8 mouse cellular contexts compared by ENCODE assay signal in genomic region chr11:107469523-107470371, GRCm38 (mm10). TPM values are rescaled to one million over a fixed set of nuclear protein-coding genes. Genes with fewer than 3 reads are reported as not detected.
DNase-seq lines count a peak whose midpoint lies in the region; ATAC-seq and TF ChIP-seq lines count a peak whose summit lies in the region.

No protein-coding gene starts in this region.

- peak overlapping the region; percentile 83 for H3K4me2 ChIP-seq in CH12.LX (ENCODE audit: insufficient read depth, low read depth, poor library complexity, severe bottlenecking)
- H3K4me2 ChIP-seq in forebrain, postnatal 0 days (ENCODE audit: low read depth), result peak overlapping the region; percentile 69
- H3K4me2 ChIP-seq in lung, embryonic 14.5 days, result peak overlapping the region; percentile 80

- ATAC-seq in forebrain, postnatal 0 days, result peak; percentile 30
- peak; percentile 42 for ATAC-seq in lung, embryonic 14.5 days (ENCODE audit: insufficient read depth)

- dilution Hi-C loops in CH12.LX (cut with MboI; ENCODE audit: extremely low pct_ligation_motif_present, extremely low pct_unique_long_range_greater_than_20kb, low sequenced_read_pairs), result no loop called here

- H3K36me3 ChIP-seq in CH12.LX (replicated peaks in 1 of 2; ENCODE audit: control insufficient read depth in 1 of 2, insufficient read depth in 1 of 2, low read length in 1 of 2), result no peaks in the 10 kb centered on the region
- no peaks in the 10 kb centered on the region for H3K36me3 ChIP-seq in forebrain, postnatal 0 days (ENCODE audit: insufficient read depth)
- H3K36me3 ChIP-seq in lung, embryonic 14.5 days (ENCODE audit: insufficient read depth), result no peaks in the 10 kb centered on the region
- H3K36me3 ChIP-seq in thymus, adult 2 months (ENCODE audit: control insufficient read depth, insufficient read depth, low read length), result no peaks in the 10 kb centered on the region

- peak overlapping the region; percentile 27 for H3K9ac ChIP-seq in CH12.LX (ENCODE audit: insufficient read depth, low read depth)
- peak overlapping the region; percentile 61 for H3K9ac ChIP-seq in forebrain, postnatal 0 days
- H3K9ac ChIP-seq in lung, embryonic 14.5 days, result peak overlapping the region; percentile 89

- TF ChIP-seq CTCF in CH12.LX (conservative IDR thresholded peaks at IDR 0.05 in 1 of 2, IDR thresholded peaks at IDR 0.05 in 1 of 2; ENCODE audit: low read depth in 2 of 2, low read length in 2 of 2), result peak in 1 of 2 experiments; percentile 7; a peak in 1 of 4 replicates
- peak; percentile 35; the same call in 1 of the 2 replicates for TF ChIP-seq CTCF in forebrain, postnatal 0 days (IDR thresholded peaks at IDR 0.05; ENCODE audit: low read depth)
- TF ChIP-seq CTCF in lung, embryonic 14.5 days (IDR thresholded peaks at IDR 0.05; ENCODE audit: low read depth), result no peak
- TF ChIP-seq CTCF in thymus, adult 2 months (IDR thresholded peaks at IDR 0.05; ENCODE audit: borderline replicate concordance, control insufficient read depth, extremely low read depth, insufficient read depth, low read length, poor library complexity), result no peak

- H3K79me2 ChIP-seq in CH12.LX (replicated peaks; ENCODE audit: control insufficient read depth, extremely low read depth, insufficient read depth, poor library complexity, severe bottlenecking), result no peaks in the 10 kb centered on the region

- no peaks in the 10 kb centered on the region for H3K9me3 ChIP-seq in CH12.LX (replicated peaks; ENCODE audit: low read length)
- no peaks in the 10 kb centered on the region for H3K9me3 ChIP-seq in forebrain, postnatal 0 days (ENCODE audit: low read length)
- H3K9me3 ChIP-seq in lung, embryonic 14.5 days (ENCODE audit: low read depth, low read length), result no peaks in the 10 kb centered on the region

- H3K27ac ChIP-seq in CH12.LX (ENCODE audit: insufficient read depth, low read depth), result no peak overlapping the region
- H3K27ac ChIP-seq in forebrain, postnatal 0 days (ENCODE audit: low read depth, low read length), result peak overlapping the region; percentile 88
- peak overlapping the region; percentile 96 for H3K27ac ChIP-seq in lung, embryonic 14.5 days (ENCODE audit: low read depth)
- H3K27ac ChIP-seq in thymus, adult 2 months (ENCODE audit: control insufficient read depth, insufficient read depth, low read length), result peak overlapping the region; percentile 77

- in situ Hi-C loops in CH12.LX (cut with MboI; ENCODE audit: low pct_ligation_motif_present, low pct_unique_long_range_greater_than_20kb, low sequenced_read_pairs), result loop anchor here (5.0 kb wide), 3 partner anchors 92 to 252 kb away; no protein-coding TSS in a partner anchor

- TF ChIP-seq RAD21 in CH12.LX (IDR thresholded peaks at IDR 0.05; ENCODE audit: low read depth, low read length), result no peak

- DNase-seq in CH12.LX (ENCODE audit: extremely low read depth), result peak; percentile 51
- peak; percentile 72 for DNase-seq in cerebellum, adult 11-12 months
- peak; percentile 66 for DNase-seq in forebrain, postnatal 0 days
- DNase-seq in heart, postnatal 36 days, result peak; percentile 67 to 80
- DNase-seq in layer of hippocampus, adult 8-10 months (ENCODE audit: low spot score in 2 of 2), result peak; percentile 39 to 40
- DNase-seq in lung, embryonic 14.5 days, result peak; percentile 70
- DNase-seq in ovary, adult 18-20 months (ENCODE audit: low spot score), result peak; percentile 31
- peak; percentile 72 for DNase-seq in thymus, adult 2 months

- H3K4me1 ChIP-seq in CH12.LX (ENCODE audit: control insufficient read depth in 1 of 2, insufficient read depth in 2 of 2), result peaks cover 3 to 23% of the 10 kb centered on the region in 2 experiments; a peak in 3 of 4 replicates
- H3K4me1 ChIP-seq in forebrain, postnatal 0 days (ENCODE audit: insufficient read depth), result peaks cover 11% of the 10 kb centered on the region
- peaks cover 5% of the 10 kb centered on the region; the same call in 1 of the 2 replicates for H3K4me1 ChIP-seq in lung, embryonic 14.5 days (ENCODE audit: insufficient read depth)
- H3K4me1 ChIP-seq in thymus, adult 2 months (replicated peaks; ENCODE audit: control insufficient read depth, insufficient read depth, low read length), result peaks cover 14% of the 10 kb centered on the region

- peak overlapping the region; percentile 67 to 81 (median 72) for H3K4me3 ChIP-seq in CH12.LX (replicated peaks in 1 of 3; ENCODE audit: low read depth in 2 of 3, low read length in 2 of 3, poor library complexity in 1 of 3)
- H3K4me3 ChIP-seq in forebrain, postnatal 0 days (ENCODE audit: low read depth, low read length), result peak overlapping the region; percentile 76
- H3K4me3 ChIP-seq in lung, embryonic 14.5 days (ENCODE audit: low read depth, low read length), result peak overlapping the region; percentile 79
- H3K4me3 ChIP-seq in thymus, adult 2 months (ENCODE audit: control insufficient read depth, insufficient read depth, low read length), result peak overlapping the region; percentile 75

- peaks cover 2% of the 10 kb centered on the region for H3K27me3 ChIP-seq in CH12.LX (replicated peaks)
- H3K27me3 ChIP-seq in forebrain, postnatal 0 days (ENCODE audit: insufficient read depth, low read length), result no peaks in the 10 kb centered on the region
- H3K27me3 ChIP-seq in lung, embryonic 14.5 days (ENCODE audit: insufficient read depth, low read length), result no peaks in the 10 kb centered on the region
- H3K27me3 ChIP-seq in thymus, adult 2 months (ENCODE audit: control insufficient read depth, insufficient read depth, low read length), result no peaks in the 10 kb centered on the region

- no peak for TF ChIP-seq POLR2A in CH12.LX (IDR thresholded peaks at IDR 0.05; ENCODE audit: low read depth, low read length)
- TF ChIP-seq POLR2A in thymus, adult 2 months (IDR thresholded peaks at IDR 0.05; ENCODE audit: control insufficient read depth, extremely low read depth, insufficient read depth, low read length, poor library complexity), result 0 out of 2 replicates have a peak, but pooled peaks have one; percentile 3

- intact Hi-C loops in heart, postnatal 36 days (cut with DNase I), result loop anchor here (1.0 to 5.0 kb wide), 7 partner anchors 19 to 277 kb away; no protein-coding TSS in a partner anchor

- WGBS in forebrain, postnatal 0 days, result 1% methylated on average over 58 of the region's 59 CpGs
- WGBS in lung, embryonic 14.5 days, result under 1% methylated on average over 52 of the region's 59 CpGs
- WGBS in thymus, adult 2 months, result under 1% methylated on average over 59 of the region's 59 CpGs

- no peak for TF ChIP-seq EP300 in CH12.LX (IDR thresholded peaks at IDR 0.05; ENCODE audit: low read length)

TF ChIP-seq in CH12.LX, 34 proteins besides CTCF, POLR2A, EP300 and RAD21 (continues in another document):
- TF ChIP-seq E2F4 (IDR thresholded peaks at IDR 0.05; ENCODE audit: insufficient replicate concordance, low read depth, low read length) (no peak), TBP (conservative IDR thresholded peaks at IDR 0.05; ENCODE audit: low read depth, low read length) (peak; percentile 16; the same call in 1 of the 2 replicates), ETS1 (conservative IDR thresholded peaks at IDR 0.05; ENCODE audit: low read depth, low read length) (no peak), KAT2A (IDR thresholded peaks at IDR 0.05; ENCODE audit: insufficient replicate concordance, low read length) (no peak), ZC3H11A (IDR thresholded peaks at IDR 0.05; ENCODE audit: low read depth, low read length) (no peak), PAX5 (IDR thresholded peaks at IDR 0.05; ENCODE audit: low read length) (no peak), CHD2 (IDR thresholded peaks at IDR 0.05; ENCODE audit: low read length) (0 out of 2 replicates have a peak, but pooled peaks have one; percentile 25), MAX (IDR thresholded peaks at IDR 0.05; ENCODE audit: low read length) (no peak; the same call in 1 of the 2 replicates), NRF1 (IDR thresholded peaks at IDR 0.05; ENCODE audit: low read depth, low read length) (0 out of 2 replicates have a peak, but pooled peaks have one; percentile 10), JUND (conservative IDR thresholded peaks at IDR 0.05; ENCODE audit: low read depth, low read length) (no peak), UBTF (IDR thresholded peaks at IDR 0.05; ENCODE audit: low read depth, low read length) (peak; percentile 96; the same call in 1 of the 2 replicates), POLR2AphosphoS2 (IDR thresholded peaks at IDR 0.05; ENCODE audit: low read depth, low read length) (no peak), SIN3A (IDR thresholded peaks at IDR 0.05; ENCODE audit: low read length) (peak; percentile 22), ZKSCAN1 (IDR thresholded peaks at IDR 0.05; ENCODE audit: borderline replicate concordance, low read depth, low read length) (no peak), JUN (IDR thresholded peaks at IDR 0.05; ENCODE audit: insufficient read depth, low read depth, low read length) (no peak), GABPA (IDR thresholded peaks at IDR 0.05; ENCODE audit: insufficient replicate concordance, low read depth, low read length) (no peak), CHD1 (IDR thresholded peaks at IDR 0.05; ENCODE audit: low read depth, low read length) (0 out of 2 replicates have a peak, but pooled peaks have one; percentile 13), SMC3 (IDR thresholded peaks at IDR 0.05; ENCODE audit: low read depth, low read length) (no peak), HCFC1 (IDR thresholded peaks at IDR 0.05; ENCODE audit: low read depth, low read length) (no peak)

RNA-seq across cellular contexts. Expression of gene Pitpnc1, which starts 0.8 kb away (rescaled TPM):
- 2.1 and 2.4 TPM in 2 replicates for total RNA-seq in CH12.LX (2012; rRNA removed)
- 3.6 and 5.3 TPM in 2 replicates for total RNA-seq in CH12.LX (2014; rRNA removed)
- polyA plus RNA-seq in CH12.LX (2012; ENCODE audit: insufficient read length, low read depth), result 3.6 and 5.4 TPM in 2 replicates
- 40.2 and 49.1 TPM in 2 replicates for total RNA-seq in forebrain, postnatal 0 days (2014; rRNA removed)
- 33.7 and 47.6 TPM in 2 replicates for polyA plus RNA-seq in forebrain, postnatal 0 days (2015; fragmentation: Nextera tagmentation; extraction: Ambion mirVana)
- 10 to 100 TPM; 60.7 to 68.4 TPM for total RNA-seq in heart, postnatal 36 days (2021)
- 10 to 100 TPM; 47.1 to 53.0 (median 51.0) TPM for total RNA-seq in layer of hippocampus, adult 8-10 months (2022)
- polyA plus RNA-seq in lung, embryonic 14.5 days (2014; fragmentation: Nextera tagmentation; extraction: Ambion mirVana), result 16.2 and 17.3 TPM in 2 replicates
- 11.3 and 12.2 TPM in 2 replicates for polyA plus RNA-seq in thymus, adult 2 months (2012; rRNA removed)

RNA-seq across cellular contexts. Expression of gene Psmd12, which starts 9.5 kb away (rescaled TPM):
- total RNA-seq in CH12.LX (2012; rRNA removed) (108 and 144 TPM in 2 replicates), CH12.LX (2014; rRNA removed) (151 and 172 TPM in 2 replicates)
- polyA plus RNA-seq in CH12.LX (2012; ENCODE audit: insufficient read length, low read depth), result 257 and 288 TPM in 2 replicates
- 54.5 and 59.1 TPM in 2 replicates for total RNA-seq in forebrain, postnatal 0 days (2014; rRNA removed)
- 146 and 149 TPM in 2 replicates for polyA plus RNA-seq in forebrain, postnatal 0 days (2015; fragmentation: Nextera tagmentation; extraction: Ambion mirVana)
- 10 to 100 TPM; 89.6 to 92.4 TPM for total RNA-seq in heart, postnatal 36 days (2021)
- total RNA-seq in layer of hippocampus, adult 8-10 months (2022), result 10 to 100 TPM; 64.0 to 75.5 (median 73.6) TPM
- 188 and 192 TPM in 2 replicates for polyA plus RNA-seq in lung, embryonic 14.5 days (2014; fragmentation: Nextera tagmentation; extraction: Ambion mirVana)
- 15.8 and 17.0 TPM in 2 replicates for polyA plus RNA-seq in thymus, adult 2 months (2012; rRNA removed)

Comparison
In these comparisons a context has a peak if more than half of its experiments do, and no peak if none do; other contexts are left out.
1. H3K9ac ChIP-seq: peak in every context shown above with its lines; median percentile 89 in lung, embryonic 14.5 days; 61 in forebrain, postnatal 0 days; 27 in CH12.LX.